Mouse (Mus musculus) forebrain, embryonic 15.5 days (tissue): ENCODE results near the gene Ankrd28. TPM values are rescaled to one million over a fixed set of nuclear protein-coding genes. Genes with fewer than 3 reads are reported as not detected.
A peak's percentile ranks its signal among the peaks of the same experiment; 100 is the strongest.
"Not testable (repeated sequence)": the region's sequence is repeated elsewhere in the genome, so short reads cannot be mapped to it uniquely, and the experiment has no call there.

ENCODE experiments used
- ATAC-seq: fragments of 200-750 bp; cut with Nextera tagmentation; replicated peaks from 2 replicates; pipeline ENCODE4 v1.8.0; 2017; ENCODE audit warnings: mild to moderate bottlenecking, moderate TSS enrichment, moderate library complexity
- H3K27ac ChIP-seq: fragments of 300-500 bp; sonication (generic); replicated peaks from 2 replicates; pipeline ENCODE4 v1.5.1; 2015; ENCODE audit warnings: mild to moderate bottlenecking, inconsistent platforms
- H3K27me3 ChIP-seq: fragments of 300-500 bp; sonication (generic); 2 replicates; pipeline ENCODE4 v1.6.1; 2015; ENCODE audit warnings: inconsistent platforms
- H3K36me3 ChIP-seq: fragments of 300-500 bp; sonication (generic); 2 replicates; pipeline ENCODE4 v1.6.1; 2015; ENCODE audit warnings: mild to moderate bottlenecking, inconsistent platforms
- H3K4me1 ChIP-seq: fragments of 300-500 bp; sonication (generic); 2 replicates; pipeline ENCODE4 v1.6.1; 2015; ENCODE audit warnings: inconsistent platforms
- H3K4me2 ChIP-seq: fragments of 300-500 bp; sonication (generic); replicated peaks from 2 replicates; pipeline ENCODE4 v1.6.1; 2015; ENCODE audit warnings: mild to moderate bottlenecking, inconsistent platforms
- H3K4me3 ChIP-seq: fragments of 300-500 bp; sonication (generic); 2 replicates; pipeline ENCODE4 v1.5.1; 2015; ENCODE audit warnings: mild to moderate bottlenecking, inconsistent platforms
- H3K9ac ChIP-seq: fragments of 300-500 bp; sonication (generic); replicated peaks from 2 replicates; pipeline ENCODE4 v1.6.1; 2015; ENCODE audit warnings: mild to moderate bottlenecking, inconsistent platforms
- H3K9me3 ChIP-seq: fragments of 300-500 bp; sonication (generic); 2 replicates; pipeline ENCODE4 v1.6.1; 2016; ENCODE audit warnings: inconsistent platforms
- WGBS: fragments of 180-500 bp; shearing (Covaris S2); methylation state at CpG from one replicate; pipeline ENCODE4 v1.1.7; 2015; ENCODE audit warnings: mixed read lengths; 5-methylcytosine and 5-hydroxymethylcytosine counted together
- polyA plus RNA-seq: library from polyadenylated mRNA; unstranded; fragments of >200 nt; fragmentation: Nextera tagmentation; extraction: Ambion mirVana; gene quantifications from 2 replicates; pipeline ENCODE4 v1.2.1, GENCODE M21; 2015

The Ankrd28 gene
- polyA plus RNA-seq, 1 experiment from 2014 or later, result 11.6 TPM

DNA sequence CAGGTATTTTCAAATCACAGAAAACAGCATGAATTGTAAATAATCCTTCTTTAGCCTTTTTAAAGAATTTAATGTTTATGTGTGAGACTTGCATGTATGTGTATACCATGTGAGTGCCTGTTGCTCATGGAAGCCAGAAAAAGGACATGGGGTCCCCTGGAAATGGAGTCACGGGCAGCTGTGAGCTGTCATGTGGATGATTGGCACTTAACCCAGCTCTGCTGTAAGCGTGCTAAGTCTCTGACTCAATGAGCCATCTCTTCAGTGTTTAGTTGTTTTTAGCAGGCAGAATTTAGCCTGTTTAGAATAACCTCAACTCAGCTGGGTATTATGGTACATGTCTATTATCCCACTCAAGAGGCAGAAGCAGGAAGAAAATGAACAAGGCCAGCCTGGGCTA lies 43.5 kb downstream of the Ankrd28 start:
- Histone ChIP-seq H3K9ac (no peak overlapping the region), H3K4me3 (no peak overlapping the region), H3K36me3 (no peaks in the 10 kb centered on the region), H3K27ac (no peak overlapping the region), H3K4me2 (no peak overlapping the region), H3K27me3 (no peaks in the 10 kb centered on the region), H3K4me1 (peaks cover 15% of the 10 kb centered on the region), H3K9me3 (no peaks in the 10 kb centered on the region)
- ATAC-seq, result no peak
- WGBS, result 13% methylated on average over 2 of the region's 2 CpGs

DNA sequence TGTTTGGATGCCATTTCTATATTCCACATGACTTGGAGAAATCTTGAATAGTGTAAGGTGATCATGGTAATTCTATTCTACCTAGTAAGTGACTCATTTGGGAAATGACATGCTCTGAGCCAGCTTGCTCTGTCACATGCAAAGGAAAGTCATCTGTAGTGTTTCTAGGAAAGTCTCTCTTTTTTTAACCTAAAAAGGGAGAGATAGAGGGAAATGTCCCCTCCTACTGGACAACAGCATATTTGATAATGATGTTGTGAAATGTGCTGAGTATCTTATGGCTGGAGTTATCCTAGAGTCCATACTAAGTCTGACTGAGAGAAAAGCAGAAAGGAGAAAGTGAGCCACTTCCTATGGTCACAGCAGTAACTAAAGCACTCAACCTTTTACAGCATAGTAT lies 44.8 kb downstream of the Ankrd28 start:
- no peak overlapping the region for H3K27ac ChIP-seq
- H3K9me3 ChIP-seq, result no peaks in the 10 kb centered on the region
- no peak overlapping the region for H3K4me3 ChIP-seq
- no peaks in the 10 kb centered on the region for H3K27me3 ChIP-seq
- H3K4me2 ChIP-seq, result no peak overlapping the region
- no peak overlapping the region for H3K9ac ChIP-seq
- no peak for ATAC-seq
- peaks cover 28% of the 10 kb centered on the region for H3K4me1 ChIP-seq
- no peaks in the 10 kb centered on the region for H3K36me3 ChIP-seq

- 94% methylated on average over 5 of the region's 5 CpGs for WGBS
- no peaks in the 10 kb centered on the region for H3K27me3 ChIP-seq
- H3K4me3 ChIP-seq, result no peak overlapping the region
- no peaks in the 10 kb centered on the region for H3K36me3 ChIP-seq
- H3K27ac ChIP-seq, result no peak overlapping the region
- ATAC-seq, result no peak
- H3K9ac ChIP-seq, result no peak overlapping the region
- peaks cover 33% of the 10 kb centered on the region for H3K4me1 ChIP-seq
- H3K9me3 ChIP-seq, result no peaks in the 10 kb centered on the region
- H3K4me2 ChIP-seq, result no peak overlapping the region
Measured at GRCm38 (mm10) chr14:31784975-31785374, 45.5 kb downstream of the Ankrd28 start.

GRCm38 (mm10) chr14:31781309-31782049 lies 49.0 kb downstream of the Ankrd28 start:
- peak overlapping the region; percentile 93 for H3K27ac ChIP-seq
- H3K4me1 ChIP-seq, result peaks cover 27% of the 10 kb centered on the region
- H3K4me2 ChIP-seq, result peak overlapping the region; percentile 52
- H3K4me3 ChIP-seq, result peak overlapping the region; percentile 36
- no peaks in the 10 kb centered on the region for H3K27me3 ChIP-seq
- peak overlapping the region; percentile 45 for H3K9ac ChIP-seq
- ATAC-seq, result peak; percentile 75
- no peaks in the 10 kb centered on the region for H3K9me3 ChIP-seq
- WGBS, result 7% methylated on average over 11 of the region's 11 CpGs
- H3K36me3 ChIP-seq, result no peaks in the 10 kb centered on the region

GRCm38 (mm10) chr14:31780412-31781233 lies 49.8 kb downstream of the Ankrd28 start:
- WGBS, result 15% methylated on average over 11 of the region's 11 CpGs

GRCm38 (mm10) chr14:31773518-31773917 lies 56.9 kb downstream of the Ankrd28 start:
- H3K27me3 ChIP-seq, result no peaks in the 10 kb centered on the region
- H3K4me2 ChIP-seq, result no peak overlapping the region
- no peaks in the 10 kb centered on the region for H3K9me3 ChIP-seq
- H3K4me3 ChIP-seq, result no peak overlapping the region
- ATAC-seq, result no peak
- peaks cover 2% of the 10 kb centered on the region; the same call in 1 of the 2 replicates for H3K36me3 ChIP-seq
- WGBS, result 87% methylated on average over 4 of the region's 4 CpGs
- H3K9ac ChIP-seq, result no peak overlapping the region
- H3K27ac ChIP-seq, result no peak overlapping the region
- peaks cover 4% of the 10 kb centered on the region; the same call in 1 of the 2 replicates for H3K4me1 ChIP-seq

More at GRCm38 (mm10) chr14:31780412-31781233, 49.8 kb downstream of the Ankrd28 start:
- H3K27ac ChIP-seq, result peak overlapping the region; percentile 93
- H3K4me3 ChIP-seq, result peak overlapping the region; percentile 36
- H3K36me3 ChIP-seq, result no peaks in the 10 kb centered on the region
- H3K4me2 ChIP-seq, result peak overlapping the region; percentile 52
- H3K27me3 ChIP-seq, result no peaks in the 10 kb centered on the region
- H3K9me3 ChIP-seq, result no peaks in the 10 kb centered on the region
- ATAC-seq, result peak; percentile 58
- peak overlapping the region; percentile 45 for H3K9ac ChIP-seq
- H3K4me1 ChIP-seq, result peaks cover 27% of the 10 kb centered on the region

GRCm38 (mm10) chr14:31772251-31772650 lies 58.2 kb downstream of the Ankrd28 start:
- no peak overlapping the region for H3K9ac ChIP-seq
- peaks cover 2% of the 10 kb centered on the region; the same call in 1 of the 2 replicates for H3K36me3 ChIP-seq
- peaks cover 4% of the 10 kb centered on the region; the same call in 1 of the 2 replicates for H3K4me1 ChIP-seq
- no peak overlapping the region for H3K4me2 ChIP-seq
- H3K27me3 ChIP-seq, result no peaks in the 10 kb centered on the region
- no peaks in the 10 kb centered on the region for H3K9me3 ChIP-seq
- H3K27ac ChIP-seq, result no peak overlapping the region
- no peak overlapping the region for H3K4me3 ChIP-seq
- ATAC-seq, result no peak

DNA sequence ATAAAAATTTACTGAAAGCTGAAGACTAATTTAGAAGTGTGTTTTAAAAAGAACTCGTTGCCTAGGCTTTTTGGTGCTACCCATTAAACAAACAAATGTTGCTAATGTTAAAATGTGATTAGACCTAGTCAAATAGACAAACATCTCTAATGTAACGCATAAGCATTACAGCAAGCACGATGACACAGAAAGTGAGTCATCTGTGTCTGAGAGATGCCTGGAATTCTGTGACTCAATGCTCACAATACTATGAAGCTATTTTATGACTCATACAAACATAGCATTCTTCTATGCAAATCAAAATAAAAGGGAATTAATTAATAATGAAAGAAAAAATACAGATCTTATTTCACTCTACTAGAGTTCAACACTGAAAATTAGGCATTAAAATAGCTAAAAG lies 61.9 kb downstream of the Ankrd28 start:
- H3K9me3 ChIP-seq, result no peaks in the 10 kb centered on the region
- H3K4me3 ChIP-seq, result no peak overlapping the region
- no peaks in the 10 kb centered on the region for H3K36me3 ChIP-seq
- 79% methylated on average over 3 of the region's 3 CpGs for WGBS
- no peaks in the 10 kb centered on the region for H3K27me3 ChIP-seq
- H3K27ac ChIP-seq, result no peak overlapping the region
- no peak for ATAC-seq
- H3K4me1 ChIP-seq, result peaks cover 4% of the 10 kb centered on the region; the same call in 1 of the 2 replicates
- no peak overlapping the region for H3K4me2 ChIP-seq
- no peak overlapping the region for H3K9ac ChIP-seq

DNA sequence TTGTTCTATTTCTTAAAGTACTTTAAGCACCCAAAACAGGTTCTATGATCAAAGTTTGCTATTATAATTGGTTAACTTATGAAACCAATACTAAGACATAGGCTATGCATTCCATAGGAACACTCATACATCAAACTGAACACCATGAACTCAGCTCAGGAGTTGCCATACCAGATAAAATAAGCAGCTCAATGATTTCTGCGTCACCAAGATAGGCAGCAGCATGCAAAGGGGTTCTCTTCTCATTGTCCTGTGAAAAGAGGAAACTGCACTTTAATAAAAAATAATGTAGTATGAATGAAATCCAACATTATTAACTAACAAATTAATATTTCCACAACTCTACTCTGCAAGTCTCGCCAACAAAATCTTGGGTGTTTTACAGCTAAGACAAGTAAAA lies 66.4 kb downstream of the Ankrd28 start:
- Histone ChIP-seq H3K9ac (no peak overlapping the region), H3K4me2 (no peak overlapping the region), H3K4me1 (no peaks in the 10 kb centered on the region), H3K36me3 (no peaks in the 10 kb centered on the region), H3K27ac (no peak overlapping the region), H3K27me3 (no peaks in the 10 kb centered on the region), H3K4me3 (no peak overlapping the region), H3K9me3 (no peaks in the 10 kb centered on the region)
- 90% methylated on average over 2 of the region's 2 CpGs for WGBS
- ATAC-seq, result no peak

DNA sequence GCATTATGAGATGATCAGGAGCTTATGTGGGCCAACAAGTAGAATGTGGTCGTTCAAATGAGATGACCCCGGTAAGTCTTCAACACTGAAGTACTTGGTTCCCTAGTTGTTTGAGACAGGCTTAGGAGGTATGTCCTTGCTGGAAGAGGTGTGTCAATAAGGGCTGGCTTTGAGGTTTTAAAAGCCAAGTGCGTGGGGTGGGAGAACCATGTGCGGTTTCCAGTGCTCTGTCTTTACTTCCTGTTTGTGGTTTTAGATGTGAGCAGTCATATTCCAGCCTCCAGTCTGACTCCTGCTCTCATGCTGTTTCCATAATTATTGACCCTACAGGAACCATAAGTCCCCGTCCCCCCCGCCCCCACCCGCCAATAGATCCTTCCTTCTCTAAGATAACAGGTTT lies 68.7 kb downstream of the Ankrd28 start:
- no peaks in the 10 kb centered on the region for H3K4me1 ChIP-seq
- 94% methylated on average over 7 of the region's 7 CpGs for WGBS

DNA sequence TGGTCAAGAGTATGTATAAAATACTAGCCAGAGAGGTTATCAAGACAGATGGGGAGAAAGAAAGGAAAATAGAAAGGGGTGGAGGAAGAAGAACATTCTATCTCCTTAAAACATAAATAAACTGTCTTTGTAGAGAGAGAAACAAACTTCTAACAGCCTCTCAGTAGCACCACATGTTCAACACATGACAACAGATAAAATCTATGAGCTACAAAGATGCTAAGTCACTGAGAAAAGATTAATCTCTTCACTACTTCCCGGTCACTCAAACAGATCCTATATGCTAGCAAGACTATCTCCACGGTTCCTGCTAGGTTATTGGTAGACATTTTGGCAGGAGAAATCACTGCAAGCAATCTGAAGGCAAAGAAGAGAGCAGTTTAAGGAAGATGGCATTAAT lies 71.3 kb downstream of the Ankrd28 start:
- ATAC-seq, result no peak
- Histone ChIP-seq H3K27ac (no peak overlapping the region), H3K9me3 (no peaks in the 10 kb centered on the region), H3K36me3 (peaks cover 2% of the 10 kb centered on the region; the same call in 1 of the 2 replicates), H3K9ac (no peak overlapping the region), H3K4me1 (no peaks in the 10 kb centered on the region), H3K27me3 (no peaks in the 10 kb centered on the region), H3K4me3 (no peak overlapping the region), H3K4me2 (no peak overlapping the region)
- WGBS, result 95% methylated on average over 2 of the region's 2 CpGs

More for the DNA sequence above, 68.7 kb downstream of the Ankrd28 start:
- Histone ChIP-seq H3K9ac (no peak overlapping the region), H3K27me3 (no peaks in the 10 kb centered on the region), H3K27ac (no peak overlapping the region), H3K4me3 (no peak overlapping the region), H3K36me3 (no peaks in the 10 kb centered on the region), H3K4me2 (no peak overlapping the region), H3K9me3 (no peaks in the 10 kb centered on the region)
- ATAC-seq, result no peak

GRCm38 (mm10) chr14:31758410-31758809 lies 72.0 kb downstream of the Ankrd28 start:
- not testable (repeated sequence) for H3K4me1 ChIP-seq, H3K9ac ChIP-seq, H3K27me3 ChIP-seq, H3K4me3 ChIP-seq, H3K27ac ChIP-seq, H3K9me3 ChIP-seq, H3K36me3 ChIP-seq, ATAC-seq, H3K4me2 ChIP-seq
- 99% methylated on average over 3 of the region's 3 CpGs for WGBS
